Mouse (Mus musculus) C2C12 (cell line): Measurements from ENCODE around the gene Krtcap3.

Experiments
- CTCF ChIP-seq: IDR thresholded peaks from one replicate; pipeline ENCODE4 v1.5.1; 2011; ENCODE audit not compliant: control insufficient read depth, insufficient read depth, insufficient read length
- MAX ChIP-seq: IDR thresholded peaks from one replicate; pipeline ENCODE4 v1.6.1; 2011; ENCODE audit warnings: mild to moderate bottlenecking, control low read depth
- MYOG ChIP-seq: IDR thresholded peaks from one replicate; pipeline ENCODE4 v1.6.1; 2011; ENCODE audit not compliant: control insufficient read depth, insufficient read length; ENCODE audit errors: extremely low read depth
- USF1 ChIP-seq: IDR thresholded peaks from one replicate; pipeline ENCODE4 v1.6.1; 2011; ENCODE audit warnings: low read depth, mild to moderate bottlenecking, control low read depth, moderate library complexity

DNA sequence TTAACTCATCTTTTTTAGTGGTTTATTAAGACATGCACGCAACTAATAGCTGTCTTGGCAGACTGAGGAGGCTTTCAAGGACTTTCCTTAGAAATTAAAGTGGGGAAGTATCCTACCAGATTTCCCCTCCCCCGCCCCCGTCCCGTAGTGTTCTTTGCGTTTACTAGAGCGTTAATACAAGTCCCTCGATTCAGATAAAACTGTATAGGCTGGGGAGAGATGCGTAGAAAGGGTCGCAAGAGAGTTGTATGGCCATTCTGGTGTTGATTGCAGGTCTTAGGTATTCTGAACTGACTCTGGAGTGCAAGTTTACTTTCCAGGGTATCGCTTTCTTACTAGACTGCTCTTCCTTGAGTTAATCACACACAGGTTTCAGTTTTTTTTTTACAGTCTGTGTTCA, 9.3 kb upstream of the Krtcap3 start:
- no peak for TF ChIP-seq USF1
- TF ChIP-seq CTCF: no peak
- TF ChIP-seq MAX: no peak
- no peak for TF ChIP-seq MYOG
